Comparison of ENCODE assay signal across 39 mouse cellular contexts in genomic region chr16:13766367-13766766, GRCm38 (mm10). TPM values are rescaled to one million over a fixed set of nuclear protein-coding genes. Genes with fewer than 3 reads are reported as not detected.
DNase-seq lines count a peak whose midpoint lies in the region; TF ChIP-seq lines count a peak whose summit lies in the region.
"Had no signal": no experiment of that assay in that cellular context is flagged by ENCODE, and none has a peak within 500 bp of the region (broad histone marks: within the 10 kb centered on the region; RNA-seq: fewer than 3 reads in every experiment).

No protein-coding gene starts in this region.

- no peak overlapping the region for H3K4me3 ChIP-seq in ES-E14 (ENCODE audit: insufficient read depth in 1 of 2, low read depth in 1 of 2, low read length in 2 of 2, poor library complexity in 1 of 2, severe bottlenecking in 1 of 2)
- H3K4me3 ChIP-seq: embryonic facial prominence, embryonic 13.5 days; erythroblast, embryonic 14.5 days; forebrain, embryonic 13.5 days; heart, embryonic 10.5 days; heart, embryonic 15.5 days; hindbrain, embryonic 12.5 days; intestine, embryonic 15.5 days; limb, embryonic 12.5 days; liver, embryonic 12.5 days; megakaryocyte, embryonic 14.5 days; midbrain, embryonic 13.5 days had no signal

- H3K36me3 ChIP-seq in ES-E14 (ENCODE audit: control insufficient read depth, insufficient read depth, low read length, poor library complexity, severe bottlenecking), result no peaks in the 10 kb centered on the region
- H3K36me3 ChIP-seq: embryonic facial prominence, embryonic 13.5 days; heart, embryonic 10.5 days; heart, embryonic 15.5 days; hindbrain, embryonic 12.5 days; intestine, embryonic 15.5 days; limb, embryonic 12.5 days; liver, embryonic 12.5 days; midbrain, embryonic 13.5 days had no signal

- no peaks in the 10 kb centered on the region for H3K9me3 ChIP-seq in ES-E14 (ENCODE audit: control insufficient read depth, insufficient read depth, low read depth, low read length)
- H3K9me3 ChIP-seq: embryonic facial prominence, embryonic 13.5 days; forebrain, embryonic 13.5 days; heart, embryonic 10.5 days; heart, embryonic 15.5 days; hindbrain, embryonic 12.5 days; intestine, embryonic 15.5 days; limb, embryonic 12.5 days; liver, embryonic 12.5 days; midbrain, embryonic 13.5 days had no signal

- H3K4me1 ChIP-seq in ES-E14 (ENCODE audit: control insufficient read depth in 2 of 2, insufficient read depth in 2 of 2, low read length in 2 of 2, poor library complexity in 1 of 2), result peaks cover 3 to 7% of the 10 kb centered on the region in 2 experiments
- H3K4me1 ChIP-seq: embryonic facial prominence, embryonic 13.5 days; forebrain, embryonic 13.5 days; heart, embryonic 10.5 days; heart, embryonic 15.5 days; hindbrain, embryonic 12.5 days; intestine, embryonic 15.5 days; limb, embryonic 12.5 days; midbrain, embryonic 13.5 days had no signal

- peak; percentile 66 for DNase-seq in 3T3-L1 (ENCODE audit: low read depth, low spot score)
- DNase-seq in ES-E14 (ENCODE audit: low read depth, low spot score), result no peak
- peak; percentile 72 for DNase-seq in adipocyte (ENCODE audit: low spot score)
- peak; percentile 54 for DNase-seq in fibroblast of lung, adult 2 months (ENCODE audit: low read depth)
- DNase-seq in T-cell, adult 2 months (ENCODE audit: low spot score), result no peak
- no peak for DNase-seq in spleen, postnatal 10 days (ENCODE audit: low spot score in 2 of 2)
- no peak for DNase-seq in adrenal gland, postnatal 25 days
- DNase-seq in layer of hippocampus, adult 9-11 months, result no peak
- DNase-seq: cerebellum, adult 11 months; cerebellum, adult 9-10 months; cerebellum, postnatal 36 days; gastrocnemius, postnatal 25 days; heart, adult 11 months; kidney, adult 2 months; kidney, postnatal 36 days; liver, postnatal 0 days; lung, postnatal 36 days; right cerebral cortex, postnatal 25 days; thymus, postnatal 14 days had no signal

- no peak overlapping the region; the same call in 1 of the 2 replicates for H3K9ac ChIP-seq in ES-E14 (ENCODE audit: insufficient read depth, low read depth, low read length, poor library complexity, severe bottlenecking)
- H3K9ac ChIP-seq: embryonic facial prominence, embryonic 13.5 days; forebrain, embryonic 13.5 days; heart, embryonic 15.5 days; hindbrain, embryonic 12.5 days; intestine, embryonic 15.5 days; limb, embryonic 12.5 days; liver, embryonic 12.5 days; liver, postnatal 0 days; midbrain, embryonic 13.5 days had no signal

- in situ Hi-C loops in ES-E14 (cut with MboI; ENCODE audit: low sequenced_read_pairs in 2 of 2, unreplicated experiment in 2 of 2), result no loop called here

- peak overlapping the region; percentile 17; the same call in 1 of the 2 replicates for H3K27ac ChIP-seq in ES-E14 (ENCODE audit: insufficient read depth, low read depth, low read length, poor library complexity, severe bottlenecking)
- H3K27ac ChIP-seq: embryonic facial prominence, embryonic 13.5 days; forebrain, embryonic 13.5 days; heart, embryonic 10.5 days; heart, embryonic 15.5 days; hindbrain, embryonic 12.5 days; hindbrain, postnatal 0 days; intestine, embryonic 15.5 days; limb, embryonic 12.5 days; liver, embryonic 12.5 days; midbrain, embryonic 13.5 days had no signal

TF ChIP-seq in ES-E14, 5 proteins besides CTCF, POLR2A, EP300 and RAD21:
- TF ChIP-seq CHD2 (IDR thresholded peaks at IDR 0.05; ENCODE audit: low read depth, low read length), result no peak
- peak; percentile 92 for TF ChIP-seq MAFK (IDR thresholded peaks at IDR 0.05; ENCODE audit: insufficient read depth, low read depth, low read length)
TF ChIP-seq in ES-E14: peak in this region for 1.

RNA-seq across cellular contexts. Expression of gene Rrn3, which starts 14.1 kb away (rescaled TPM):
- 125 and 147 TPM in 2 replicates for total RNA-seq in ES-E14 (2012; rRNA removed)
- total RNA-seq in adrenal gland, postnatal 25 days (2021), result 48.6 and 50.0 TPM in 2 replicates

RNA-seq across cellular contexts. Expression of gene Pla2g10, which starts 35.6 kb away (rescaled TPM):
- total RNA-seq in ES-E14 (2012; rRNA removed), result 38.9 and 43.6 TPM in 2 replicates
- total RNA-seq in adrenal gland, postnatal 25 days (2021), result not detected in 2 replicates
- total RNA-seq: adrenal gland, adult 18-20 months; adrenal gland, postnatal 4 days; gastrocnemius, adult 18-20 months; gastrocnemius, postnatal 25 days; heart, postnatal 25 days; hindbrain, postnatal 0 days; layer of hippocampus, postnatal 10 days; left cerebral cortex, adult 18-20 months; left cerebral cortex, postnatal 25 days; monocyte, adult 5-6 weeks had no signal

RNA-seq across cellular contexts. Expression of gene Ntan1, which starts 52.3 kb away (rescaled TPM):
- 48.2 and 54.2 TPM in 2 replicates for total RNA-seq in ES-E14 (2012; rRNA removed)
- total RNA-seq in adrenal gland, postnatal 25 days (2021), result 49.6 TPM in 2 replicates

Comparison
In these comparisons a context has a peak if more than half of its experiments do, and no peak if none do; other contexts are left out.
1. DNase-seq: peak in 3T3-L1 (single experiment), adipocyte (single experiment) and fibroblast of lung, adult 2 months (single experiment); none in ES-E14 (single experiment), T-cell, adult 2 months (single experiment), spleen, postnatal 10 days (0 of 2), adrenal gland, postnatal 25 days (single experiment) and layer of hippocampus, adult 9-11 months (single experiment).
2. RNA of gene Pla2g10, which starts 35.6 kb away (total RNA-seq): 38.9 to 43.6 TPM in ES-E14; not detected in adrenal gland, postnatal 25 days; every median in the first group is over 10 times any median in the second.